Mouse (Mus musculus) activated CD4-positive, CD25-positive, alpha-beta regulatory T cell, adult 4 months (primary cell): ENCODE measurements around the gene Gucd1. TPM values are rescaled to one million over a fixed set of nuclear protein-coding genes. Genes with fewer than 3 reads are reported as not detected.
"Not testable (repeated sequence)": the region's sequence is repeated elsewhere in the genome, so short reads cannot be mapped to it uniquely, and the experiment has no call there.

ENCODE experiments used
- ATAC-seq: one replicate; pipeline ENCODE4 v1.8.0; 2017
- polyA plus RNA-seq, 2 experiments: library from polyadenylated mRNA; unstranded; fragments of 100-300 nt; shearing (Covaris generic); gene quantifications; one replicate each; pipeline ENCODE4 v1.2.1; 2017

The Gucd1 gene
- polyA plus RNA-seq, 2 experiments from 2014 or later: 11.7 to 17.0 TPM

DNA sequence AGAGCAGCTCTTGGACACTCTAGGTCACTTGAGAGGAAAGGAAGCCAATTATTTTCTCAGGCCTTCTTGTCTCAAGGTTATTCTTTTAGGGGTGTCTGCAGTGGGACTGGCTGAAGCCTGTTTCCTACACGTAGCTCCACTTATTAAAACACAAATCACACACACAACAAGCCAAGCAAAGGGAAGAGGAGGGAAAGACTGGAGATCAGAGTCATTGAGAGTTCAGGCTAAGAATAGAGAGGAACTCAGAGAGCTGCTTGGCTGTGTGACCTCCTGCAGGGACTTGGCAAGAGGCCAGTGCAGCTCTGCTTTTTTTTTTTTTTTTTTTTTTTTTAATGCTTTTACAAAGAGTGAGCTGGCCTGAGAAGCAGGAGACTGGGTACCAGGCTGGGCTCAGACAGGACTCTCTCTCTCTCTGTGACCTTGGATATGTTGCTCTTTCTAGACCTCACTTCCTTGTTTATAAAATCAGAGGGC, 153.5 kb downstream of the Gucd1 start:
- not testable (repeated sequence) for ATAC-seq

DNA sequence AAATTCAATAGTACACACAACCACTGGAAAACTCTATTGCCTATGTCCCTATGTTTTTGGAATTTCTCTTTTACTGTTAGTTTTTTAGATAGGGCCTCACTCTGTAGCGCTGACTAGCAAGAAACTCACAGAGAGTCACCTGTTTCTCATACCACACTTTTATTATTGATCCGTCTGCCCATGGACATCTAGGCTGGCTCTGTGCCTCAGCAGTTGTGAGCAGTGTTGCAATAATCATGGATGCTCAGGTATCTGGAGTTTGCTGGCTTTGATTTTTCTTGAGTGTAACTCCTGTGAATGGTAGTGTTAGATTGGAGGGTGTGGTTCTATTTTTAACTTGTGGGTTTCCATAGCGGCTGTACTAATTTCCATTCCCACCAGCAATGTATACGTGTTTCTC, 162.4 kb downstream of the Gucd1 start:
- no peak for ATAC-seq

DNA sequence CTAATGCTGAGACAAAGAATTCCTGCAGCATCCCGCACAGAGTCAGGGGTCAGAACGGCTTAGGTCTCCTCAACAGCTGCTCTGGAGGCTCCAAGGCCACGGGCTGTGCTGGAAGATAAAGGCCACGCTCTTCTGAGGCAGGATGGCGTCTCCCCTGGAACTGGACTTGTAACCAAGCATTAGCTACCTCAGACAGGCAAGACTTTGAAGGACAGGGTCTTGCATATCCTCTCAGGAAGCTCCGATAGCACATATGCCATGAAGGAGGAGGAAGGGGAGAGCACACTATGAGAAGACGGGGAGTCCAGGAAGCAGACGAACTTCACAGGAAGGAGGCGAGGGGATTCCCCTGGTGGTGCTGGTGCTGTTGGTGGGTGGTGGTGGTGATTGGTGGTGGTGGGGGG, 163.9 kb downstream of the Gucd1 start:
- ATAC-seq: peak; percentile 93

DNA sequence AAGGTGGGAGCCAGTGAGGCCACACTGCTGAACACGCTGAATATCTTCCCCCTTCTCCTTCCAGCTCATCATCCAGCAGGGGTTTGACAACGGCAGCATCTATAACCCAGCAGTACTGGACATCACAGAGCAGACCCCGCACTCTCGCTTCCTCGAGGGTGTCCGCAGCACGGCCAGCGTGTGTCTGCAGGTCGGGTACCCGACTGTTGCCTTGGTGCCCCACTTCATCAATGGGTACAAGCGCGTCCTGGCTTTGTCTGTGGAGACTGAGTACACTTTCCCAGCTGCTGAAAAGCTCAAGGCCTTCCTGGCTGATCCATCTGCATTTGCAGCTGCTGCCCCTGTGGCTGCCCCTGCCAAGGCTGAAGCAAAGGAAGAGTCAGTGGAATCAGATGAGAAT, 165.2 kb downstream of the Gucd1 start:
- no peak for ATAC-seq

DNA sequence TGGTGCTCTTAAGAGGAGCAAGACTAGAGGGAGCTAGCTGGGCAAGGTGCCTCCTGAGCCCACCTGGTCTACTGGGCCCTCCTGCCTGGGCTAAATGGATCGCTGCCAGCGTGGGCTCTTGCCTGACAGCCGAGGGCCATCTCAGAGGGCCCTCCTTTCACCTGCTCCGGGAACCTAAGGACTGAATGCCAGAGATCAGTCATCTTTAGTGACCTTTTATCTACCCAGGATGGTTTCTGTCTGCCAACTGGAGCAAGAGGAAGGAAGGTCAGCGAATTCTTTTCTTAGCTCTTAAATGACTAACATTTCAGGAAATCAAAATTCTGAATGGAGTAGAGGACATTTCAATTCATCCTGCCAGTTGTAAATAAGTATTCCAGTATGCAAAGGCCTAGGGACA, 167.2 kb downstream of the Gucd1 start:
- no peak for ATAC-seq

DNA sequence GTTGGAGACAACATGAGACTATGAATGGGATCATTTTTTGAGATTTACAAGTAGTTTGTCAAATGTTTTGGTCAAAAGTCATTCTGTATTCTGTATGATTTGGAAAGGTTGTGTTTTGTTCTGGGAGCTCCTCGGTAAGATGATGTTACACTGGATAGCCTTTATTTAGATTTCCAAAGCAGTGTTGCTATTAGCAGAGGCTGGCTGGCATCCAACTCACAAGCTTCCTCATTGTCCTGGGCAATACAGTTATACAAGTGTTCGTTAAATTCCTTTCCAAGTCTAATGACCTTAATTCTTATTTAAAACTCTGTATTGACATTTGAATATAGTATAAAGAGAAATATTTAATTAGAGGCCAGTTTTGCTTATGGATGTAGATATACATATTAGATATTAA, 172.5 kb downstream of the Gucd1 start:
- no peak for ATAC-seq

DNA sequence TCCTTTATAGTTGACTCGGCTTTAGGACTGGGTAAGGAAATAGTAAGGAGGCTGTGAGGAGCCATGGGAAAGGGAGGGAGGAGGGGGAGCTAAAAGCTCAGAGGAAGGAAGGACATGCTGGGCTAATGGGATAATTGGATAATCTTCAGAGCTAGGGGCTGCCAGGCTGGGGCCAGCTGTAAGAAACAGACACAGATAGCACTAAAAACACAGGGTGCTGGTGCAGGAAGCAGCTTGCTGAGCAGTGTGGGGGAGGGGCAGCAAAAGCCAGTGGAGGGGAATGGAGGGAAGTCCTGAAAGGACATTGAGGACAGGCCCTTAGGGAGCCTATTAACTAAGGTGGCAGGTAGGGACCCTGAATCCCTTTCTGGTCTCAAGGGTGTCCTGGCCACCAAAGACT, 173.2 kb downstream of the Gucd1 start:
- not testable (repeated sequence) for ATAC-seq

DNA sequence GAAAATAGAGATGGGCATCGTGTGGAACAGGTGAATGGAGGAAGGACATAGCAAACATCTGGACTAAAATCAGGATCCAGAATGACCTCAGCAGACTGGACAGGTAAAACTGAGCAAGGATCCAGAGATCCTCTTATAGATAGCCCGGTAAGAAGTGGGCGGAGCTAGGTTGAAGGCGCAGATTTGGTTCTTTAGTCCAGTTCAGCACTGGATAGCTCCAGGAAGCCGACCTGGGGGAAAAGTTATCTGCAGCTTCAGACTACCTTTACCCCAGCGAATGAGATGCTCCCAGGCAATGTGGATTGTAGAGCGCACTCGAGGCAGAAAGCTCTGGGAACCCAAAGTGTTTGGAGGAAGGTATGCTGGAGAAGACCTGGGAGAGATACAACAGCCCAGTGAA, 175.8 kb downstream of the Gucd1 start:
- no peak for ATAC-seq

DNA sequence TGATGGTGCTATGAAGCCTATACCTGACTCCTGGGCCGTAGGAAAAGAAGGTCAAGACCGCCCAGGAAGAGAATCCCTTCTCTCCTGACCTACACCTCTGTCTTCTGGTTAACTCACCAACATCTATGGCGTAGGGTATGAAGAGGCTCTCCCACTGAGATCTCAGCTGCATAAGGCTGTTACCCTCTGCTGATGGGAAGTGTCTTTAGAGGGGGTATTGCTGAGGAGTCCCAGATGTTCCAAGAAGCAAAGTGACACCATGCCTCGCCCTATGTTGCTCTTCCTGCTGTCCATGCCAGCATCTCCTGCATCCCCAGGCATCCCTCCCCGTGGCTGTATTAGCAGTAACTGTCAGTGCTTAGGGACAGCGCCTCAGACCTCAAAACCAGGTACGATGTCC, 178.4 kb downstream of the Gucd1 start:
- no peak for ATAC-seq

DNA sequence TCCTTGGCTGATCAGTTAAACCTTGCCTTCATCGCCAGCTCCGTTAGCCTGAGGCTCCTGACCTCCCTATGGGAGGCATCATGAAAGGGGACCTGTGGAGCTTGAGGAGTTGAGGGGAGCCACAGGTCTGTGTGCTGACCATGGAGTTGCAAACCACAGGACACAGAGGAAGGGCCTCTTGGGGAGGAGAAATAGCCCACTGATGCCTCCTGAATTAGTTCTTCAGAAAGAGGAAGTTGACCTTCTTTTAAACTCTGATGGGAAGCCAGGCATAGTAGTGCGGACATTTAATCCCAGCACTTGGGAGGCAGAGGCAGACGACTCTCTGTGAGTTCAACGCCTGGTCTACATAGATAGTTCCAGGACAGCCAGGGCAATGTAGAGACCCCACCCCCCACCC, 178.9 kb downstream of the Gucd1 start:
- ATAC-seq: no peak

DNA sequence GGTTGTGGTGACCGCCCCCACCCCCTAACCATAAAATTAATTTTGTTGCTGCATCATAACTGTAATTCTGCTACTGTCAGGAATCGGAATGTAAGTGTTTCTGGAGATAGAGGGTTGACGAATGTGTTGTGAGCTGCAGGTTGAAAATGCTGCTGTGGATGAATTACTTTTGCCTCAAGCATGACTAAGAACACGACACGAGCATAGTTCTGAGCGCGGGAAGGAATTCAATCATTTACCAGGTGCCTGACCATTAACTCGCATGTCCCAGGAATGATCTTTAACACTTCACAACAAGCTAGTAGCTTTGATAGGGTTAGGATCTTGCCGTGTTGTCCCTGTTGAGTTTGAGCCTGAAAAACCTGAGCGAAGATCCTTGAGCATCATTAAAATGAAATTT, 180.5 kb downstream of the Gucd1 start:
- no peak for ATAC-seq

DNA sequence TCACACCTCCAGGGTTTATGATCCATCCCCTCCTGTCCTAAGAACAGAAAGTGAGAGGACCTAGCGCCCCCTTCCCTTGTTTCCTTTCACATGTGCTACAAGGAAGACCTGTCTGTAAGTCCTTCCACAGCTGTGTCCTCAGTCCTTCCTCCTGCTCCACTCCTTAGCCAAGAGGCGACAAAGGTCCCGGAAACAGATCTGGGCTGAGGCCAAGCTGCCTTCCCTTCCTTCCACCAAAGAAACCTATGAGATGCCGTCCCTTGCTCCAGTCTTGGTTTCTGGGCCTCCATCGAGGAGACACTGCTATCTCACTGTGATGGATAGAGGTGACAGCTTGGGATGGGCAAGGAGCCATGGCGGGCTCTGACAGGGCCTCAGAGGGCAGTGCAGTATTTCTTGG, 182.7 kb downstream of the Gucd1 start:
- ATAC-seq: no peak

DNA sequence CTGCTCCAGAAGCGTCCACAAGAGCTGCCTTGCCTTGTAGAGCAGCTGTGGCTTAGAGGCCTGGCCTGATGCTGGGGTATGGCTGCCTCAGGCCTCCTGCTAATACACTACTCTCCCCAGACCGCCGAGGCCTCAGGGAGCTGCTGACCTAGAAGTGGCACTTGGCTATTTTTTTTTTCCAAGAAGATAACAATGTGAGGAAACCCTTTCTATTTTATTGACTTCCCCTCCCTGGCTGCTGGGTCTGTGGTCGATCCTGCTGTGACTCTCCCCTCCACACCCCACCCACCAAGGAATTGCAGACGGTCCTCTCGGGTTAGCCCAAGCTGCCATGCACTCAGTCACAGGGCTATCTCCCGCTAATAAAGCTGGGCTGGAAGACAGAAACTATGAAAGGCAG, 183.6 kb downstream of the Gucd1 start:
- ATAC-seq: no peak

DNA sequence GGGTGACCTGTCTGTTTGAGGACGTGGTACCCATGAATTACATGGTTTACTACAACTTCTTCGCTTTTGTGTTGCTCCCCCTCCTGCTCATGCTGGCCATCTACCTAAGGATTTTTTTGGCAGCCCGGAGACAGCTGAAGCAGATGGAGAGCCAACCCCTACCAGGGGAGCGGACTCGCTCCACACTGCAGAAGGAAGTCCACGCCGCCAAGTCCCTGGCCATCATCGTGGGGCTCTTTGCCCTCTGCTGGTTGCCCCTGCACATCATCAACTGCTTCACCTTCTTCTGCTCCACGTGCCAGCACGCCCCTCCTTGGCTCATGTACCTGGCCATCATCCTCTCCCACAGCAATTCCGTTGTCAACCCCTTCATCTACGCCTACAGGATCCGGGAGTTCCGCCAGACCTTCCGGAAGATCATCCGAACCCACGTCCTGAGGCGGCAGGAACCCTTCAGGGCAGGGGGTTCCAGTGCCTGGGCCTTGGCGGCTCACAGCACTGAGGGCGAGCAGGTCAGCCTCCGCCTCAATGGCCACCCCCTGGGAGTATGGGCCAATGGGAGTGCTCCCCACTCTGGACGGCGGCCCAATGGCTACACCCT, 184.5 kb downstream of the Gucd1 start:
- ATAC-seq: no peak

DNA sequence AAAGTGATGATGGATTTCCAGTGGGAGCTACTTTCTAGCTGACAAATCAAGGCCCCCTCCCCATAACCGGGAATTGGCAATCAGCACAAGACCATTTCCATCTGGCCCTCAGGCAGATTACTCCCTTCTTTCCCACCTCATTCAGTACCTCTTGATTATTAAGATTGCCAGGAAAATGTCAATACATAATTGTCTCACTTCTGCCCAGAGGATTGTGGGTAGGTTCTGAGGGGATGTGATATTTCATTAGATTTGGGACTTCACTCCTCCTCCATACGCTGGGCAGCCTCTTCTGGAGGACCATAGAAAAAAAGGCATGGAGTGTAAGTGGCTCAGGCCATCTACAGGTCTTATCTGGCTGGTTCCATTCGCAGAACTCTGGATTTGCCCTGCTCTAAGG, 185.5 kb downstream of the Gucd1 start:
- no peak for ATAC-seq

DNA sequence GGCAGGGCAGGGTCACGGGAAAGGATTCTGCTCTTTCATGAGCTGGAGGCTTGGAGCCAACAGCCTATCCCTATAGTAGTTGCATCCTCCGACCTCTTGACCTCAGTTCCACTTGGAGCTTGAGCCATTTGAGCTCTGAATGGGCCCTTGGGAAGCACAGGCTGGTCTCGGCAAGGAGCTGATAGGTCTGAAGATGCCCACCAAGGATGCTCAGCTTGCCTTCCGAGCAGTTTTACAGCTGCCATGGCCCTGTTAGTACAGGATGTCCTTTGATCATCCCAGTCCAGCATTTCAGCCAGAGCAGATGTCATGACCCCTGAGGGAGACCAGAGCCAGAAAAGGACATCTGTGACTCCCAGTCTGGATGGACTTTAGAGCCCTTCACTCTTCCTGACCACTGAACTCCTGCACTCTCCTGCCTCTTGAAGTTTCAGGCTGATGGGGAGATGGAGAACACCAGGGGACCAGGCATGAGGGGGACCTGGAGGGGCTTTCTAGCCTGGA, 189.5 kb downstream of the Gucd1 start:
- ATAC-seq: no peak

DNA sequence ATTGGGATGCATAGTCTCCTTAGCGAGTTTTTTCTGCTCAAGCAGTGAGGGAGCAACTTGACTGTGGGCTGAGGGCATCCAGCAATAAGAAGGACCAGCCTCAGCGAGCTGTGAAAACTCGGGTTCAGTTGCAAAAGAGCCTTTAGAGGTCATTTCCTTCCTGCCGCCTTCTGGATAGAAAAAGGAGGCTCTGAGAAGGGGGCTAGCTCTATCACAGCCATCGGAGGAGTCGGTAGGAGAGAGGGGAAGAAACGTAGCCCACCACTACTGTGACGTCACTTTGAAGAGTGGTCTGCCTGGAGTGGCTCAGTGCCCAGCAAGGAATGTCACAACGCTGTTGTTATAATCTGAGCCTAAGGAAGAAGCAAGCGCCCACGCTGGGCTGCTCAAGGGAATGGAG, 190.7 kb downstream of the Gucd1 start:
- no peak for ATAC-seq

DNA sequence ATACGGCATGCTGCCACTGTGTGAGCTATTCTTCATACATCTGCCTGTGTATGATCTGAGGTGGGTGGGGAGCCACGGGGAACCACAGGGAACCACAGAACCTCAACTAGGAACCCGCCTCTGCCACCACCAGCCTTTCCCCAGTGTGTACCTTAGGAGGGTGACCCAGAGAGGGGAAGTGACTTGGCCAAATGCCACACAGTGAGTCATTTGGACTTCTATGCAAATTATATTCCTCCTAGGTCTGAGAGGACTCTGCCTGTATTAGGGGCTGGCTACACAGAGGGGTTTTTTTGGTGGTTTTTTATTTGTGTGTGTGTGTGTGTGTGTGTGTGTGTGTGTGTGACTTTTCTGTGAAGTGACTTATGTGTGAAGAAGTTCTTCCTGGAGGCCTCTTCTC, 191.2 kb downstream of the Gucd1 start:
- ATAC-seq: peak; percentile 91

DNA sequence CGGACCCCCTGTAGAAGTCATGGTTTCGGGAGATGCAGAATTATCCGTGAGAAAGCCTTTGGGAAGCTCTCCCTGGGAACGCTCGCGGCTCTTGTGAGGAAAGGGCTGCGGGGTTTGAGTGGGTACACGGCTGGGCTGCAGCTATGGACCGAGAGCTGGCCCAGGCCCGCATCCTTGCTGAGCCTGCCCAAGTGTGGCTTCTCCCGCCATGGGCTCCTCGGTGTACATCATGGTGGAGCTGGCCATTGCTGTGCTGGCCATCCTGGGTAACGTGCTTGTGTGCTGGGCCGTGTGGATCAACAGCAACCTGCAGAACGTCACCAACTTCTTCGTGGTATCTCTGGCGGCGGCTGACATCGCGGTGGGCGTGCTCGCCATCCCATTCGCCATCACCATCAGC, 192.0 kb downstream of the Gucd1 start:
- no peak for ATAC-seq

DNA sequence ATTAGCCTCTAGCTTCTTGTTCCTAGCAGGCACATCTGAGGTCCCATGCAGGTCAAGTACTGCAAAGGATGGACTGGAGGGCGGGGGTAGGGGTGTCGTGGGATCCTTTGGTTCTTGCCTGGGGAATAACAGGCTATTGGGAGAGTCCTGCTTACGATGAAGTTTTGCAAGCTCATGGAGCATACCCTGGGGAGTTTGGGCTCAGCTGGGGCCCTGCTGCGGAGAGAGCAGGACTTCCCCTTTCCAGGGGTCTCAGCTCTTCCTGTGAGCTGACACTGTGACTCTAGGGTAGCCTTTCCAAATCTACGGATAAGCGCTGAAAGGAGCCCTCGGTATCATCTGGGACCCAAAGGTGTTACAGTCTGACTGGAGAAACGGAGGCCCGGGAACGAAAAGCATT, 193.4 kb downstream of the Gucd1 start:
- ATAC-seq: no peak

DNA sequence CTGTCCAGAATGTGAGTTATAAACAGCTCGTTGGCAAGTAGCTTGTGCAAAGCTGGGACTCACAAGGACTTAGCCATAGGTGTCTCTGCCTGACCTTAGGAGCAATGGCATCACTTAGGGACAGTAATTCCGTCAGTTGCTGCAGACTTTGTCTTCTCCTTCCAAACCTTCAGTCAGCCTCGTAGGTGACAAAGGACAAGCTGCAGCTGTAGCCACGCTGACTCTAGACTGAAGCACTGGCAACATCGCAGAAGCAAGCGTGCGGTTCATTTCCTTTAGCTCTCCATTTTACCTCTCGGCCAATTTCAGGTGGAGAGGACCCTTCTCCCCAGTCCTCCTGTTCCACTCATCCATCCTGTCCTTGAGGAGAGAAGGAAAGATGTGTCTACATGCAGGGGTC, 193.8 kb downstream of the Gucd1 start:
- ATAC-seq: no peak

DNA sequence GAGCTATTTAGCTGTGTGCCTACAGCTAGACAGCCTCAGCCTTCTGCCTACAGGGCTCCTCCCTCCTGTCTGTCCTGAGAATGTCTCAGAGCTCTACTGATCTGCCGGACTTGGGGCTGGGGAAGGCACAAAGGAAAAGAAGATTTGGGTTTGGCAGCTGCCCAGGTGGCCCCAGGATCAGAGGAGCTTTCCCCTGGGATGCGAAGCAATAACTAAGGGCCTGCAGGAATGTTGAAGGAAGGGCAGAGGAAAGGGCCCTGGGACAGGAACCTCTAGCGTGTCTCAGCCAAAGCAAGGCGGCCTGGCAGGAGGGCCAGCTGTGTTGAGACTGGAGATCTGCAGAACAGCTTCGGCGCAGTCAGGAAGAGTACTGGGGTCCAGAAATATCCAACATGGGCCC, 194.8 kb downstream of the Gucd1 start:
- no peak for ATAC-seq

DNA sequence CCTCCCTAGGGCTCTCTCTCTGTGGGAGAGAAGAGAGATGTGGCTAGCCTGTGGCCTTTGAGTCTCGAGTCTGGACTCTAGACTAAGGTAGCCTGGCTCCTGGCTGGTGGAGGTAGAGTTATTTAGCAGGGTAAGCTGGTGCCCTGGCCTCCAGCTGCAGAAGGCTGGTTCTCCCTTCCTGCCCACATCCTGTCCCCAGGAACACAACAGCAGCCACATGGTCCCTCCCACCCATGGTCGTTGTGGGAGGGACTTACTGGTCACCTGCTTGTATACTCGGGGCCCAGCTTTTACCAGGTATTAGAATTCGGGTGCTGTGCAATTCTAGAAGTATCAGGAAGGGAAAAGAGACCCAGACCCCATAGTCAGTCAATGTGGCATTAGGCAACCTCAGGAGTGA, 197.5 kb downstream of the Gucd1 start:
- peak; percentile 81 for ATAC-seq

DNA sequence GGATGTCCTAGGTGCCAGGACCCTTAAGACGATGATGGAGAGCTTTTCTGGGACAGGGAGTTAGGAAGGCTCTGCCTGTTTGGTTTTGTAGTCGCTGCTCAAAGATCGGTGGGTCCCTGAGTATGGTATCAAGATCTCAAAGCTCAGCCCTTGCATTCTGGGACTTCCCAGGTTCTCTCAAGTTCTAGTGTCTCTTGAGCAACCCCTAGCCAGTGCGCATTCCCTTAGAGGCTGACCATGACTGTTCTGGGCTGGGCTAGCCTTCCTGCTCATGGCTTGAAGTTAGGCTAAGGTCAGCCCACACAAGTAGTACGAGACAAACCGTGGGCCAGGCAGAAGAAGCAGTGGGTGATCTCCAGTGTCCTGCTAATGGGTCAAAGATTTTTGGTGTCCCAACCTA, 199.6 kb downstream of the Gucd1 start:
- ATAC-seq: no peak
